Mouse (Mus musculus) liver, postnatal 0 days (tissue): ENCODE measurements around the gene Vmn1r233. TPM values are rescaled to one million over a fixed set of nuclear protein-coding genes. Genes with fewer than 3 reads are reported as not detected.

Source experiments
- ATAC-seq: fragments of 200-750 bp; cut with Nextera tagmentation; 2 replicates; pipeline ENCODE4 v1.8.0; 2017; ENCODE audit warnings: mild to moderate bottlenecking, moderate library complexity
- DNase-seq: peaks from one replicate; pipeline ENCODE4 v3.0.0-alpha.2; 2016
- H3K27ac ChIP-seq: fragments of 300-500 bp; sonication (generic); 2 replicates; pipeline ENCODE4 v1.5.1; 2014; ENCODE audit warnings: antibody characterized with exemption, moderate library complexity, mild to moderate bottlenecking, low read depth
- H3K27me3 ChIP-seq: fragments of 300-500 bp; sonication (generic); 2 replicates; pipeline ENCODE4 v1.6.1; 2014; ENCODE audit warnings: low read length, control low read depth, mixed read lengths; ENCODE audit not compliant: insufficient read depth
- H3K36me3 ChIP-seq: fragments of 300-500 bp; sonication (generic); replicated peaks from 2 replicates; pipeline ENCODE4 v1.6.1; 2014; ENCODE audit warnings: mild to moderate bottlenecking, control low read depth, low read length, moderate library complexity, mixed read lengths; ENCODE audit not compliant: insufficient read depth
- H3K4me1 ChIP-seq: fragments of 300-500 bp; sonication (generic); 2 replicates; pipeline ENCODE4 v1.6.1; 2014; ENCODE audit warnings: antibody characterized with exemption, mild to moderate bottlenecking, control low read depth; ENCODE audit not compliant: insufficient read depth
- H3K4me2 ChIP-seq: fragments of 300-500 bp; sonication (generic); 2 replicates; pipeline ENCODE4 v1.6.1; 2014; ENCODE audit warnings: low read depth, mild to moderate bottlenecking, low read length, moderate library complexity, mixed read lengths
- H3K4me3 ChIP-seq: fragments of 300-500 bp; sonication (generic); 2 replicates; pipeline ENCODE4 v1.5.1; 2014; ENCODE audit warnings: low read depth, low read length
- H3K9ac ChIP-seq: fragments of 300-500 bp; sonication (generic); replicated peaks from 2 replicates; pipeline ENCODE4 v1.6.1; 2014; ENCODE audit warnings: mild to moderate bottlenecking, moderate library complexity
- H3K9me3 ChIP-seq: fragments of 300-500 bp; sonication (generic); 2 replicates; pipeline ENCODE4 v1.6.1; 2016; ENCODE audit warnings: mild to moderate bottlenecking, control low read depth, low read length, mixed read lengths
- CTCF ChIP-seq: sonication (generic); IDR thresholded peaks from 2 replicates; pipeline ENCODE4 v1.5.1; 2016; ENCODE audit warnings: antibody characterized with exemption, low read depth
- EP300 ChIP-seq: IDR thresholded peaks from 2 replicates; pipeline ENCODE4 v1.6.1; 2016; ENCODE audit warnings: antibody characterized with exemption, low read depth, mild to moderate bottlenecking
- WGBS: fragments of 180-500 bp; shearing (Covaris S2); extraction: QIAGEN DNeasy Blood & Tissue Kit; methylation state at CpG from one replicate; pipeline ENCODE4 v1.1.7; 2014; ENCODE audit not compliant: insufficient replicate concordance; 5-methylcytosine and 5-hydroxymethylcytosine counted together
- polyA plus RNA-seq: library from polyadenylated mRNA; unstranded; fragments of >200 nt; fragmentation: Nextera tagmentation; extraction: Ambion mirVana; gene quantifications from 2 replicates; pipeline ENCODE4 v1.2.1, GENCODE M21; 2015

Gene Vmn1r233
- polyA plus RNA-seq = not detected in 2 replicates

DNA sequence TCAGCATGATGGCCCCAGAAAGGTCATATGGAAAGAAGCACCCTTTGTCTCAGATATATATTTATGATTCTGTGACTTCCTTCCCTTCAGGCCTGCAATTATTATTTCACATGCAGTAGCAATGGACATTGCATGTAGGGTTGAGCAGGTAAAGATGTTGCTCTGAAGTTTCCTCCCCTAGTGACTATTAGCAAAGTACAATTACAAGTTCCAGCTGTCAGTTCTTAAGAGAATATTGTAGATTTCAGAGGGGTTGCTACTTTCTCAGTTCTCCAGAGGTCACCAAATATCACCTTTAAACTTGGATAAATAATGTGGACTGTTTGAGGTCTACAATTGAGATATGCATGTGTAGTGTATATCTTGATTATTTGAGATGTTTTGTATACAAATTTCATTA is at the start of gene Vmn1r233:
Gene Vmn1r233 (minus strand): TSS at position 101 of the 400 bp plus-strand sequence.
- Histone ChIP-seq H3K36me3 (no peaks in the 10 kb centered on the region), H3K27me3 (no peaks in the 10 kb centered on the region), H3K4me2 (no peak within 1 kb of the TSS), H3K4me3 (no peak within 1 kb of the TSS), H3K4me1 (no peaks in the 10 kb centered on the region), H3K9me3 (no peaks in the 10 kb centered on the region), H3K27ac (no peak within 1 kb of the TSS), H3K9ac (no peak within 1 kb of the TSS)
- DNase-seq (no peak), ATAC-seq (no peak)
- TF ChIP-seq CTCF (no peak), EP300 (no peak)

DNA sequence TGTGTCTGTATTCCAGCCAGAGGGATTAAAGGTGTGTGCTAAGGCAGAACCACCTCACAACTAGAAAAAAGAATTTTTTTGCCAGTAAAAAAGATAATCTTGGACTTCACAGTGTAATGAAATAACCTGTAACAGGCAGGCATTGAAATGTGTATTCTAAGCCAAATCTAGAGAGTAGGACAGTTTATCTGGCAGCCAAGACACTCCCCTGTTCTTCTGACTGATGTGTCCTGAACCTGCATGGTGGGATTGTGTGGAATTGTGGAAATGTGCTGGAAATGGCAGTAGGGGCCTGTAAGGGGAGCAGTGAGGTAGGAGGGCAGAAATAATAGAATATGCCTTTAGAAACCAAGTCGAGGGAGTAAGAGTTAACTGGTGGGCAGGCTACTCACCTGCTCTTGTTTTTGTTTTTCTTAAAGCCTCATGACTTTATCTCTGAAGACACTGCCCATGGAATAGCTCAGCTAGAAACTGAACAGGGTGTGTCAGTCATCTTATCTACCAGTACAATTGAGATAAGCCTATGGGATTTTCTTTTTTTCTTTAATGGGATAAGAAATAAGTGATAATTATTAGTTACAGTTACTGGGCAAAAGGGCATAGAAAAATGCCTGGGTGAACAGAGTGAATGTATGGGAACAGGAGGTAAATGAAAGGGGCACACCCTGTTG is 22.3 kb upstream of the Vmn1r233 start:
- 63% methylated on average over 1 of the region's 1 CpGs for WGBS
- TF ChIP-seq EP300 (peak; percentile 53), CTCF (no peak)
- Histone ChIP-seq H3K27ac (no peak overlapping the region), H3K4me2 (no peak overlapping the region), H3K4me1 (0 out of 2 replicates have a peak, but pooled peaks cover 4% of the 10 kb centered on the region), H3K9me3 (no peaks in the 10 kb centered on the region), H3K9ac (no peak overlapping the region), H3K36me3 (peaks cover 42% of the 10 kb centered on the region), H3K27me3 (no peaks in the 10 kb centered on the region), H3K4me3 (no peak overlapping the region)
- ATAC-seq = no peak
- no peak for DNase-seq

DNA sequence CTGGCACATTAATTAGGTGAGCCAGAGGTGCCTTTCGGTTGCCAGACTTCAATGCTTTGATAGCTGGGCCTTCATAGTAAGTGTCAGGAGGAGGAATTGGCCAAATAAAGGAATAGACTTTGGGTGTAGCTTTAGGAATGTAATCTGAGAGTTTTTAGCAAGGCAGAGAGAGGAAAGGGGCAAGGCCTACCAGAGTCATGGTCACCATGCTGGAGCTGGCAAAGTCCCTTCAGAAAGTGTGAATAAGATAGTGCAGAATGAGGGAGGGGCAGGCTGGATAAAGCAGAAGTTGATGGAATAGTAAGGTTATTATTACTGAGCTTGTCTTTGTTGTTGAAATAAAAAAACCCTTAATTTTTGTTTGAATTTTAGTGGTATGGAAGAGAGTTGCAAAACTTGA is 13.5 kb upstream of the Vmn1r233 start:
- peaks cover 12% of the 10 kb centered on the region for H3K4me1 ChIP-seq
- no peaks in the 10 kb centered on the region for H3K9me3 ChIP-seq
- ATAC-seq (no peak), DNase-seq (no peak)
- H3K27me3 ChIP-seq = no peaks in the 10 kb centered on the region
- H3K4me2 ChIP-seq = peak overlapping the region; percentile 81
- peak overlapping the region; percentile 94 for H3K27ac ChIP-seq
- TF ChIP-seq CTCF (no peak), EP300 (no peak)
- H3K9ac ChIP-seq = peak overlapping the region; percentile 85
- H3K36me3 ChIP-seq = peaks cover 5% of the 10 kb centered on the region
- H3K4me3 ChIP-seq = peak overlapping the region; percentile 92
- 15% methylated on average over 1 of the region's 1 CpGs for WGBS

DNA sequence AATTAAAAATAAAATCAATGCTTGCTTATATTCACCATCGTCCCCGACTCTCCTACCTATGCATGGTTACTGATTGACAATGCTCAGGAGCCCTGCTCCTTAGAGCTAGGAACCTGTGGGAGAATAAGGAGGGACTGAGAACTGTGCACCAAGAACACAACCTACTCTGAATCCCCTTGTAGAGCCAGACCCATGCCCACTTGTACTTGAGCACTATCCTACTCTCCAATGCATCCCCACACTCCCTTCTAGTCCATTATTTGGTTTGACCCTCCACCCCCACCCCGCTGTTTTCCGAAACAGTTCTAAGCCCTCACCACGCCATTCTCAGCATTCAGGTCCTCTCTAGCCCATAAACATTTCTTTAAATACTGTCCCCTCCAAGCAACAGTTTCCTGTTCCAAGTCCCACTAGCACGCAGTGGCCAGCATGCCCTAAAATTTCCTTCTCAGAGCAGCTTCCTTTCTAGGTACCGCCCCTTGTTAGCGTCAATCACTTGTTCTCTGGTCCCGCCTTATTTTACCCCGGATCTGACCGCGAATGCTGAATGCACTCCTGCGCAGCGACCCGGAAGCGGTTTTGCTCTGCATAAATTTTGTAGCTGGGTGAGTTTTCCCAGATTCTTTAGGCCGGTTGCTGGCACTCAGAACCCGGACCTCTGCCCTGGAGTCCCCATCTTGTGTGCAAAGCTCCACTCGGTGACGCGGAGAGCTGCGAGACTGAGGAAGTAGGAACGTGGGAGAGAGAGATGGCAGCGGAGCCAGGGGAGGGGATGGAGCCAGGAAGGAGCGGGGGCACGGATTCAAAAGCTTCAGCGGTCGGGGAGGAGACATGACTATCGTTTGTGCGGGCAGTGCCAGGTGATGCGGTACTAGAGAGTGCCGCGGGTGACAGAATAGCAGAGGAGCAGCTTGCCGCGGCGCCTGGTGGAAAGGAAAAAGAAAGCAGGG is 12.4 kb upstream of the Vmn1r233 start, which contains the start of gene Zfp160:
Gene Zfp160 (plus strand): TSS at position 522 of the 950 bp plus-strand sequence.
- peak within 1 kb of the TSS; percentile 92 for H3K4me3 ChIP-seq
- peak within 1 kb of the TSS; percentile 81 for H3K4me2 ChIP-seq
- DNase-seq (peak; percentile 86), ATAC-seq (peak; percentile 96)
- TF ChIP-seq CTCF (0 out of 2 replicates have a peak, but pooled peaks have one; percentile 1), EP300 (peak; percentile 35; the same call in 1 of the 2 replicates)
- 5% methylated on average over 36 of the region's 36 CpGs for WGBS
- H3K36me3 ChIP-seq = peaks cover 5% of the 10 kb centered on the region
- no peaks in the 10 kb centered on the region for H3K9me3 ChIP-seq
- H3K27me3 ChIP-seq = no peaks in the 10 kb centered on the region
- H3K9ac ChIP-seq = peak within 1 kb of the TSS; percentile 85
- H3K4me1 ChIP-seq = peaks cover 12% of the 10 kb centered on the region
- peak within 1 kb of the TSS; percentile 94 for H3K27ac ChIP-seq

DNA sequence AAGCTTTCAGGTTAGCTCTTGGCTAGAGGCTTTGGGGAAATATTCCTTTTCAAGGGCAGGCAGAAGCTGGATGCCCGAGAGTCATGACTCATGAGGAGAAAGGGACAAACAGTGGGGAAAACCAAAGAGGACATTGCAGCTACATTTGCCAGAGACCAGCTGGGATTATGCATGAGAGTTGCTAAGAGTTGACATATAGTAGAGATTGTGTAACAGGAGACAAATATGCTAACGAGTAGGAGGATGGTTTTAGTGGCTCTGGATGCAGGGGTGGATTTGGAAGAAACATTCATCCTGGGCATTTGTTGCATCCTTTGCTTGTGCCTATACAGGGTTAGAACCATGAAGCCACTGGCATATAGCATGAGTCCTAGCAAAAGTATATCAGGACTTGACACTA is 2.5 kb downstream of the Vmn1r233 start:
- WGBS = 58% methylated on average over 2 of the region's 2 CpGs
- Histone ChIP-seq H3K4me3 (no peak overlapping the region), H3K36me3 (no peaks in the 10 kb centered on the region), H3K9me3 (no peaks in the 10 kb centered on the region), H3K4me1 (no peaks in the 10 kb centered on the region), H3K27me3 (no peaks in the 10 kb centered on the region), H3K4me2 (no peak overlapping the region), H3K9ac (no peak overlapping the region), H3K27ac (no peak overlapping the region)
- TF ChIP-seq EP300 (no peak), CTCF (no peak)
- ATAC-seq (no peak), DNase-seq (no peak)

DNA sequence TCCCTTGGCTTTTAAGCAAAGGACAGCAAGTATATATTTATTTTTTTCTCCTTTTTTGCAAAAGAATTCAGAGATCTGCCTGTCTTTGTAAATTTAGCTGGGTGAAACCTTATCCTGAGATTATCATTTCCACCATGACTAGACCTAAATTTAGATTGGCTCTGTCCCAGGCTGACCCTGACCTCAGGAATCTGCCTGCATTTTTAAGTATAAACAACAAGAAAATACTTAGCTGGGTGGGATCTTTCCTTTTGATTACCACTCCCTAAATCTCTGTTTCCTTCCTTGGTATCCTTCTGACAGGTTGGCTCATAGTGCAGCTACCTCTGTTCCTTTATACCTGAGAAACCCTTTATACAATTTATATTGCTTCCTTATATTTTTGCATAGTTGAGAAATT is 29.6 kb downstream of the Vmn1r233 start:
- peaks cover 67% of the 10 kb centered on the region for H3K36me3 ChIP-seq
- no peak for ATAC-seq
- TF ChIP-seq CTCF (no peak), EP300 (no peak)

More for the DNA sequence above, 29.6 kb downstream of the Vmn1r233 start:
- H3K4me3 ChIP-seq = no peak overlapping the region
- no peak overlapping the region for H3K27ac ChIP-seq
- DNase-seq = no peak
- H3K4me1 ChIP-seq = no peaks in the 10 kb centered on the region
- H3K27me3 ChIP-seq = no peaks in the 10 kb centered on the region
- H3K4me2 ChIP-seq = no peak overlapping the region
- H3K9ac ChIP-seq = no peak overlapping the region
- no peaks in the 10 kb centered on the region for H3K9me3 ChIP-seq
